Mouse (Mus musculus) kidney, postnatal 25 days (tissue): ENCODE data around the gene C1qtnf1.

Experiments
- DNase-seq, 2 experiments: peaks; one replicate each; pipeline ENCODE4 v3.0.0; 2021; ENCODE audit warnings: mixed read lengths in 2 of 2

Gene C1qtnf1

DNA sequence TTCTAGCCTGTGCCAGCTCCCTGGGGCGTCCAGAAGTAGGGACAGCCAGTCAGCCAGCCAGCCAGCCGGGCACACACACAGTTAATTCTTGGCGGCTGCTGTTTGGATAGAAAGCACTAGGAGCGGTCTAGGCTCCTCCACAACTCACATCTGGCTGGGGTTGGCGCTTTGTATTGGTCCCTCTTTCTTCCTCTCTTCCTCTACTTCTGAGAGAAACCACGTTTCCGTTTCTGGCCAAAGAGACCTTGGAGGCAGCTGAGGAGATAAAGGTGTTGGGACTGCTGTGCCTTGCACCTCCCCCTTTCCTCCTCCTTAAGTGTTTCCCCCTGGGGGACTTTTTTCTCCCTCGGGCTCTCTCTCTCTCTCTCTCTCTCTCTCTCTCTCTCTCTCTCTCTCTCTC is at the start of gene C1qtnf1:
Gene C1qtnf1, plus strand, starts transcription at position 218 of the 400 bp plus-strand sequence.
- no peak for DNase-seq

DNA sequence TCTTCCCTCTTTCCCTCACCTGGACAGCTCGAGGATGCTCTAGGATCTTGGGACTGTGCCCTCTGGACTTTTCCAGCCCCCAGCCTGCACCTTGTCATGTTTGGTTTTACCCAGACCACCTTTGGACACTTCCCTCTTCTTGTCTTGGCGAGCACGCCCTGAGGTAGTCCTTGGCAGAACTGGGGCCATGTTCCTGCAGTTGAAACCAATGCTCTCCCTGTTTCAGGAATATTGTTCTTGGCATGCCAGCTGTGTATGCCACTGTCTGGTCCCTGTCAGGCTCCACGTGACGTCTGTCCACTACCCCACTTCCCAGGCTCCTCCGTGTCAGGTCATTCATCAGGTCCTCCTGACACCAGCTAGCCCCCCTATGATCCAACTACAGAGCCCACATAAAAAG is 49.3 kb upstream of the C1qtnf1 start:
- peak in 1 of 2 experiments; percentile 27 for DNase-seq

DNA sequence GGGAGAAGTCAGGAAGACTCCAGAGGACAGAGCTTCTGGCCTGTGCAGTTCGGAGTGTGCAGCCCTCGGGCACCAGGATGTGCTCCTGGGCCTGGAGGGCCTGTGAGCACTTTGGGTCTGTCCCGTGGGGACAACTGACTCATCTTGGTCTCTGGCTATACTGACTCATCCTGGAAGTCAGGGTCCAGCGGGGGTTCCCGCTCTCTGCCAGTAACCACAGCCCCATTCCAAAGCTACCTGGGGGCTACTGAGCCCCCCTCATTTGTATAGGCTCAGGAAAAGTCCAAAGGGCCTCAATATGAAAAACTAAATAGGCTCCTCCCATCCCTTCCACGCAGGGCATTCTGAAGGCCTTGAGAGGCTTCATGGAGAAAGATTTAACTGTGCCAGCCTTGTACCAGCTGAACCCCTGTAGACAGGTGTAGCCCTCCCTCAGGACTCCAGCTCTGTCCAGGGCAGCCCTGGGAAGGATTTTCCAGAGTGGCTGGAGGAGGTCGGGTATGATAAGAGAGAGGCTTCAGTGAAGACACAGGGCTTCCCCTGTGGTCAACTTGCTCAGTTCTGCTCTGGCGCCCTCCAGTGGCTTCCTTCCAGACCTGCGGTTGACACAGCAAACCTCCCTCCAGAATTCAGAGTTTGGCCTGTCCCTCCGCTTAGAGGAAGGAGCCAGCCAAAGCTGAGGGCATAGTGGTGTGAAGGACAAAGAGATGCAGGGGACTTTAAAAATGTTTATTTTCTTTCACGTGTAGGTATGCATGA is 48.6 kb upstream of the C1qtnf1 start:
- DNase-seq: peak; percentile 84 to 89

DNA sequence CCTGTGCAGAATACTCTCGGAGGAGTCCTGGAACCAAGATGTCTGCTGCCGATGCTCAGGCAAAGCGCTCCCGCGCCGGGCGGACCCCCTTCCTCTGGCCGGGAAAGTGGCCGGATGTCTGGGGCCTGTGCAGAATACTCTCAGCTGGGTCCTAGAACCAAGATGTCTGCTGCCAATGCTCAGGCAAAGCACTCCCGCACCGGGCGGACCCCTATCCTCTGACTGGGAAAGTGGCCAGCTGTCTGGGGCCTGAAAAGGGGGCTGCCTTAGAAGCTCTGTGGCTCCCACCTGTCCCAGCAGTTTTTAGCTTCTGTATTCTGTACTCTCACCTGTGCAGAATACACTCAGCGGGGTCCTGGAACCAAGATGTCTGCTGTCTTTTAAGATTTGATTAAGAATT is 40.2 kb upstream of the C1qtnf1 start:
- peak in 1 of 2 experiments; percentile 28 for DNase-seq

DNA sequence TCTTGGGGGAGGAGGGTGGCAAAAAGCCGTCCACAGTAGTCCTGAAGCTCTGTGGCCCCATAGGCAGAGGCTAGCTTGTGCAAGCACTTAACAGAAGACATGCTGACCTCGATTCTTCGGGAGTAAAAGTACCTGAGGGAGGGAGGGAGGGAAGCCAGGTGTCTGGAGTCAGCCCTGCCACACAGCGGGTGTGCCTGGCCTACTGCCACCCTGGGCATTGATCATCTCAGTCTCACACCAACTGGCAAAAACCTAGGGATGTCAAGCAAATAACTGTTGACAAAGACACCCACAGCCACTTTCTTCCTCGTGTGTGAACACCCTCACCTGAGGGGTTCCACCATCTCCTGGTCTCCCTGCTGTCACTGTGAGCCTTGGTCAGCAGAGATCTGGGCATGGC is 34.0 kb upstream of the C1qtnf1 start:
- DNase-seq: peak in 1 of 2 experiments; percentile 15

DNA sequence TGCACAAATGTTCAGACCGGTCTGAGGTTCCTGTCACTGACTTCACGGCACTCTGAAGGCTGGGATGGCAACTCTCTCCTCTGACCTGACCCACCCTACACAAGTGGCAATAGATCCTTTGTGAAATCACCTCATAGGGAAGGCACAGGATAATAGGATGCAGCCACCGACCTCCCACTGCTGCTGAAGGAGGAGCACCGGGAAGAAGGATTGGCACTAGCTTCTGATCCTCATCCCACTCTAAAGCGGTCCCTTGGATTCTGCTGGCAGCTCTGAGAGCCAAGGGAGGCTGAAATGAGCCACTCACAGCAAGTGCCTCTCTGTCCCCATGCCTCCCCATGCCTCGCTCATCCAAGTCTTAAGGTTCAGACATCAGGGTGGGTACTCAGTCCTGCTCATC is 33.5 kb upstream of the C1qtnf1 start:
- peak in 1 of 2 experiments; percentile 9 for DNase-seq

DNA sequence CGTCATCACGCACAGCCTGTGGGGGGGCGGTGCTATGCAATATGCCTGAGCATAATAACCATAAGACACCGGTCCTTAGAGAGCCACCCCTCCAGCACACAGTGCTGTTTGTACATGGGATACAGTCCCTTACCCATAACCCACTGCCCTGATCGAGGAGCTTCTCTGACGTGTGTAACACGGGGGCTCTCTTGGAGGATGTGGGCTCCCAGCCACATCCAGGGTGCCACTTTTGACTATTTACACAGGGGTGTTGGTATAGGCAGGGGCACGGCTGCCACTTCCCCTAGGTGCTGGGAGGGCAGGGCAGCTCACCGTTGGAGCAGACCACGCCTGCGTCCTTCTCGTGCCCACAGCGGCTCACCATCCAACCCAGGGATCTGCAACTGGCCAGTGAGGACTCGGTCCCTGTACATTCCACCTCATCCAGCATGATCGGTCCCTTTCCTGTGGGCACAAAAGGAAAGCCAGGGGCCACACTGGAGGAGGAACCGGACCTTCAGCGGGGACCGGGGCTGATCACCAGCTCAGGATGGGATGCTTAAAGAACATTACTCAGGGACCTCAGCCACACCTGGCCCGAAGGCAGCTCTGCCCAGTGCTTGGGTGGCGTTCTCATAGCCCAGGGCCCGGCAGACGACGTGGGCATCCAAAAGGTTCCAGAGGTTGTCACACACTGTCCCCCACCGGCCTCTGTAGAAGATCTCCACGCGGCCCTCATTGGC is 30.0 kb upstream of the C1qtnf1 start:
- peak in 1 of 2 experiments; percentile 22 for DNase-seq

DNA sequence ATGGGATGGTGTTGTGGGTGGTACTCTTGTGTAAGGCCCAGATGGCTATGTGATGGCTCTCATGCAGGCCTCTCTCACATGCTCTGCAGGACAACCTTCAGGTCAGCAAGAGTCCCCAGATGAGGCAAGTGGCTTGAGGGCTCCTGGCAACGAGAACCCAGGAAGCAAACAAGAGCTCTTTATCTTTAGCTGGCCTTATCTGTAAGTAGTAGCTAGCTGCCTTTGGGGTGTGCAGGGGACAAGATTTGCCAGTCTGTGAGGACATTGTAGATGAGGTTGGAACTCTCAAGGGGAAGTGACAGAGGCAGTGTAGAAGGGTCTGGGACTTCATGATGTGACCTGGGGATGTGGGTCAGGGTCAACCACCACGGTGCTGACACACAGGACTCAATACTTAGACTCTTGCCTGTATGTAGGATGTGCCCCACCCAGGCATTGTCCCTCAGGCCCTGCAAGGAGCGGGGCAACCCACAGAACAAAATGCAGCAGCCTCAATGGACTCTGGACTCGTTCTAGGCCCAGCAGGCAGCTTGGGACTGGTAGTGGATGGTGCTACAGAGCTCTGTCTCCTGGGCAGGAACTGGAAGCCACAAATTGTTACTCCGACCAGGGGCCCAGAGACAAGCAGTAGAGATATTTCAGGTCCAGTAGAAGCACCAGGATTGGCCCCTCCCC is 28.0 kb upstream of the C1qtnf1 start:
- peak in 1 of 2 experiments; percentile 42 for DNase-seq

DNA sequence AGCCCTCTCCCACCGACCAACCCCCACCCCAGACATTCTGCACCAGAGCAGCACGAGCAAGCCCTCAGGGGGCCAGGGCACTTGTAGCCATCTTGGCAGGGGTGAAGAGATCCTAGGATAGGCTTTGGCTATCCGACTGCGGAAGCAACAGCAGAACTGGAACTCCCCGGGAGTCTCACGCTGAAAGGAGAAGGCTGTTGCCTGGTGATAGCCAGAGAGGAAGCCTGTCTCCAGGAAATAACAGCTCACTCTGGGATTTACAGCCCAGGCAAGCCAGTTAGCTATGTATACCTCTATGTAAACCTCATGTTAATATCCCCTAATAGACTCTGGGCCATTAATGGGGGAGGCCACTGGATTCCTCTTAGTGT is 27.5 kb upstream of the C1qtnf1 start:
- peak; percentile 45 to 63 for DNase-seq

DNA sequence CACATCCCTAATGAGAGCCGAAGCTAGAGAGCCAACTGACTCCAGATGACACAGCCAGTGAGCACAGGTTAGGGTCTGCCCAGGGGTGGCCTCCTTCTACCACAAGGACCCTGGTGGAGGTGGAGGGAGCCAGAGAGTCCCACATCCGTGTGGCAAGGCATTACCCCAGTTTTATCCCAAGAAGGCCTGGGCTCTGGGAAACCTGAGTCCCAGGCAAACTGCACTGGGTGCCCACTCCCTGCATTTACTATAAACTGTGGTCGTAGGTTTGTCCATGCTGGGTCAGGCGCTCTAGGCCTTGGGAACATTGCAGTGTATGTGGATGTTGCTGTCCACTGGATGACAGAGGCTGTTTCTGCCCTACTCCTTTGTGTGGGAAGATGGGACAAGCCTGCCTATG is 26.8 kb upstream of the C1qtnf1 start:
- peak in 1 of 2 experiments; percentile 40 for DNase-seq

DNA sequence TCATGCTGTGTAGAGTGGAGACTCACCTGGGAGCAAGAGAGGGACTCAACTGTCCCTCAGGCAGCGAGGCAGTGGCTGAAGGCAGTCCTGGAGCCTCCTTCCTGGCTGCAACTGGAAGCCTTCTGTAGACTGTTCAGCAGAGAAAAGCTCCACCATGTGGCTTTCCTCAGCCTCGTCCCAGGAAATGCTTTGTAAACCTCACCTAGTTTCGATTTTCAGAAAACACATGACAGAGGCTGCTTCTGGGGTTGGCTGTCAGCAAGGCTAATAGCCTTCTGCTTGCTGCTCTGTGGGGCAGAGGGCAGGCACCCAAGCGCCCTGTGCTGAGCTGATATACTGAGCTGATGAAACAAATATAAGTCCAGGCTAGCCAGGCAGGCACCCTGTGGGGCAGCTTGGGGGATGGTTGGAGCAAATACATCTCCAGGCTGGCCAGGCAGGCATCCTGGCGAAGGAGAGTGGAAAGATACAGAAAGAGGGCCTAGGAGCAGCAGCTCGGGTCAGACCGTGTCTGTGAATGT is 26.2 kb upstream of the C1qtnf1 start, which contains the start of gene Lgals3bp:
Gene Lgals3bp, minus strand, starts transcription at position 333 of the 521 bp plus-strand sequence.
- DNase-seq: peak; percentile 74 to 87

DNA sequence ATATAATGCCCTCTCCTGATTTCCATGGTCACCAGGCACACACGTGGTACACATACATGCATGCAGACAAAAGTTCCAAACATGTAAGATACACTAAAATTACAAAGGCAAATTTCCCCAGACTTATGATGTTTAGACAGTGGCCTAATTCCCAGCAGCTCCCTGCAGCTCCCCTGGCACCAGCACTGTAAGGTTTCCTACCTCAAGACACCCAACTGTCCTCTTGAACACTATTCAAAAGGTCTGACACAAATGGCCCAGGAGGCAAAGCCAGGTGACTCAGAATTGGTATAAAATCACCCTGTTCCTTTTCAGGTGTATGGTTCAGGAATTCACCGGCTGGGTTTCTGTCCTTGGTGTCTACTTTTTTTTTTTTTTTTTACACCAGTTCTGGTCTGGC is 24.8 kb upstream of the C1qtnf1 start:
- peak in 1 of 2 experiments; percentile 11 for DNase-seq

DNA sequence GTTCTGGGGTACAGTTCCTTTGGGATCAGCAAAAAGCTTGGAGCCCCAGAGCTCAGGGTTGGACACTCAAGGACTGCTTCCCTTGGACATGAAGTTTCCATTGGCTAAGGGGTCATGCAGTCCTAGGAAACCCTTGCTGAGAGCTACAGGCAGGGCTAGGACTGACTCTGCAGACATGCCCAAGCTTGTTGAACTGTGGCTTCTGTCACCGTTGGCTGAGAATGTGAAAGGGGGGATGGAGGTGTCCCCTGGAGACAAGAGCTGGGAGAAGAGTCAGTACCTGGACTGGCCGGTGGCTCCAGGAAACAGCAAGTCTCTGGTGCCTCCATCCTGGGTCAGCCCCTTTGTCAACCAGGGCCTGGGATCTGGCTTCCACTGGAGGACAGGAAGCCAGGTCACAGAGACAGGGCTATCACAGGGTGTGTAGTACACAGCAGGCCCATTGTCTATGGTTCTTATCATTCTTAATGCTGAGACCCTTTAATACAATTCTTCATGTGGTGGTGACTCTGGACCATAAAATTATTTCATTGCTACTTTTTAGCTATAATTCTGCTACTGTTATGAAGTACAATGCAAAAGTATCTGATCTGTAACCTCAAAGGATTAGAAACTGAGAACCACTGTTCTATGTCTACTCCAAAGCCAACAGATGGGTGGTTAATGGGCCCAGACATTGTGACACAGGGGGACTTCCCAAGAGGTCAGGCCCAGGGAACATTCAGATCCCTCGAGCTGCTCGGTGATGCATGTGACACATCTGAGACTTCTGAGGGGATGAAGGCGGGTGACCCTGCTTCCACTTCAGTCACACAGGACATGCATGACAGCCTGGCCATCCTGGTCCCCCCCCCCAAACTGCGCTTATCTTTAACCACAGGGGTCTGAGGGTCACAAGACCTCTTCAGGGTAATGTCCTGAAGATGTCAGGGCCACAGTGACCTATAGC is 23.8 kb upstream of the C1qtnf1 start:
- DNase-seq: peak in 1 of 2 experiments; percentile 51

DNA sequence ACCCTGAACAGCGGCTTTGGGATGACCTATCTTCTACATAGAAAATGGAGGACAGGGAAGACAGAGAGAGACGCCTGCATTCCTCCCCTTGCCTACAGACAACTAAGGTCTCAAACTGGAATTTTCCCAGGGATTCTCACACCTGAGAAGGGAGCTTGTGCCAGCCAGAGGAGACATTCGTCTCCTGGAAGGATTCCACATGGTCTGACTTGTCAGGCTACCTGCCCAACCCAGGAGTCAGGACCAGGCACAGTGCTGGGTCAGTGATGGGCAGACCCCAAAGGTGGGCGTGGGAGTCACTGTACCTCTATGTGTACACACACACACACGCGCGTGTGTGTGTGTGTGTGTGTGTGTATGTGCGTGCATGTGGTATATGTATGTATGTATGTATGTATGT is 22.7 kb upstream of the C1qtnf1 start:
- DNase-seq: peak in 1 of 2 experiments; percentile 24

DNA sequence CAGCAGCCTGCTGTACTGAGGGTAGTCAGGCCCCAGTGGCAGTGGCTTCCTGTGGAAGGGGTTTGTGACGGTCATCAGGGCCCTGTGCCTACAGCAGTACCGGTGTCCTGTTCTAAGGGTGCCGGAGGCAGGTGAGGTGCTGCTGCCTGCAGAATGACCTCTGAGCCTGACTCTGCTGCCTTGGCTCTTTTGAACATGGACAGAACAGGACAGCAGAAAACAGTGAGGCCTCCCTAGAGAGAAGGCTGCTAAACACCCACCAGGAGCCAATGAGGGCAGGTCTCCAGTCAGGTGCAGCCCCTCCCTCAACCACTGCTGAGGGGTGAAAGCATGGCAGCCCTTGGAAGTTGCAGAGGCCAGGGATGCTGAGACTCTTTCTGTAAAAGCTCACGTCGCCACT is 21.5 kb upstream of the C1qtnf1 start:
- DNase-seq: peak in 1 of 2 experiments; percentile 38

DNA sequence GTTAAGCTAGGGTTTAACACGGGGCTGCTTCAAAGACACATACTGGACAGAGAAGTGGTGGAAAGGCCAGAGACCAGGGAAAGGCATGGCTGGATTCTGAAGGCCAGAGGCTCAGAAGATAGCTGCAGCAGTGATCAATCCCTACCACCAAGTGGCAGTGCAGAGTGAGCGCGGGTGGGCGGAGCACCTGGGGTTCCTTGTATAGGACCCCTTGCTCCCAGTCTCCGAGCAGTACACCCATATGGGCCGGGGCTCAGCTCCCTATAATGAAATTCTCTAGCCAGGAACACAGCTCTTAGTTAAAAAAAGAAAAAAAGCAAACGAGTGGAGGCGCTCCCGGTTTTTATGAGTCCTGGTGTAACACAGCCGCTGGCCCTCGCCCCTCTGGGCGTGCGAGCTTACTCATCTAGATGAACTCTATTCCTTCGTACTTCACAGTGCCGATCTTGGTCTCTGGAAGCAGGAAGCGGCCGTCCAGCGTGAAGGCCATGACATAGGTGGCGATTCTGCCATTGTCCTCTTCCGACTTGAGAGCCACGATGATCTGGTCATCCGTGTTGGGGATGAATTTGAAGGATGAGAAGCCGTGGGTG is 20.6 kb upstream of the C1qtnf1 start:
- DNase-seq: peak; percentile 52 to 69

DNA sequence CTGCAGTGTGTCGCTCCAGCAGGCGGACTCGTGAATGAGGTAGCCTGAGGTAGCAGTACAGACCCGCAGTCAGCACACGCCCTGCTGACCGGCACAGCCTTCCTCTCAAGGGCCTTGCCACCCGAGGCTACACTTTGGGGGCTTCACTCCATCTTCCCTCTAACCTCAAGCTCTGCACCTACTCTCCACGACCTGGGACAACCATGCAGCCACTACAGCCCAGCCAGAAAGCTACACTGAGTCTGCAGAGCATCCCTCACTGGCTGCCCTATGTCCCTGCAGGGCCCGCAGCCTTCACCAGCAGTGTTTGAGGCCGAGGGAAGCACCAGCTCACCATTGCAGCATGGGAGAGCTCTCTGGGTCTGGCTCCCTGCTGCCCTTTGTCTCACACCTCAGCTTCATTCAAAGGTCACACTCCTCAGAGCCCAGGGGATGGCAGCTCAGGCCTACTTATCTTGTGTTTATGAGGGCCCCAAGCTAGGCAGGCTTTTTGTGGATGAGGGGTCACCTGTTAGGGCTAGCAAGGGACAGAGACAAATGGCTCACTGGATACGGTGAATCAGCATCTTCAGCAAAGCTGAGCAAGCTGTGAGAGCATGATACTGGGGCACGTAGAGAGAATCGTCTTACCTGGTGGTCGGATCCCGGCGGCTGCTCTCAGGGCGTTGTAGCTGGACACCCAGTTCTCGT is 19.8 kb upstream of the C1qtnf1 start:
- peak in 1 of 2 experiments; percentile 46 for DNase-seq

DNA sequence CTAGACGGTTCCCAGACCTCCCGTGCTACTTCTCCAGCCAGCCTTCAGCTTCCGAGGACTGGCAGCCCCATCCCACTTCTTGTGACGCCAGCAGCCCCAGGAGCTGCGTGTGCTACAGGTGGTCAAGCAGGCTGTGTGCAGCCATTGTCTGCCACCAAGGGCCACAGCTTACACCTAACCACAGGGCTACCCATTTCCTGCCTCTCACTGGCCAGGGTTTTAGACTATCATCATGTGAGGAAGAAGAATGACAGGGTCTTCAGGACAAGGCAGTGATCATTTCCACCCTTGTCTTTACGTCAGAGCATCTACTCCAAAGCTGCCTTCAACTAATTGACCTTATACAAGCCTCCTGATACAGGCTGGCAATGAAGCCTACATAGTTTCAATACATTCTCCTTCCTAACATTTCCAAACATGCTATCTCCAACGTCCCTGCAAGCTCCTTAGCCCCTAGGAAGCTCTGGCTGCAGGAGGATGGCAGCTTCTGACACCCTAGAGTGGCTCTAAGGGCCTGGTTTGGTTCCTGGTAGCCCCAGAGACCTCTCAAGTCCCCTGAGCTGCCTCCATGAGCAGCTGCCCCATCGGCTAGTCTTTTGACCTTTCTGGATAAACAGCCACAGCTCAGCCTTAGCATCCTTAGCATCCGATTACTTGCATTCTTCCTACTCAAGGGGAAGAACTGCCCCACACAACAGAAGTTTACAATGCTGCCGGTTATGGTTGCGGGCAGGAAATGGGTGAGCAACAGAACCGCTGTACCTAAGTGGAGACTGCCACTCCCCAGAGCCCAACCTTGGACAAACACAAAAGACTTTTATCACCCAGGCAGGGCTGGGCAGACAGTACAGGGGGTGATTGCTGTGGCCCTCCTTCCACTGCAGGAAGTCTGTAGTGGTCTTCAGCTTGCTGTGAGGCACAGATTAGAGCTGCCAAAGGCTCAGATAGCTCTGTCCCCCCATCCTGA is 18.6 kb upstream of the C1qtnf1 start:
- DNase-seq: no peak

DNA sequence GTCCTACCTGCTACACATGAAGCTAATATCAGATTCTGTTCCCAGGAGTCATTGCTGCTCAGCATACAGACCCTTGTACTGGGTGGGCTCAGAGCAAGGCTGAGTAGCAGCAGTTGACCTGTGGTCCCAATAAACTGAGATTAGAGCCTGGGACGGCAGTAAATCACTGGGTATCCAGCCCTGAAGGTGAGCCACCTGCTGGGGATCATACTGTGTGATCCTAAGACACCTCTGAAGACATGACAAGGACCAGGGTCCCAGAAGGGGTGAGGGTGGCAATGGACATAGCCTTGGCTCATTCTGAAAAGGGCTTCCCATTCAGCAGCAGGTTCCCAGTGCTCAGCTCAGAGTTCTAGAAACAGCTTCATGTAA is 17.9 kb upstream of the C1qtnf1 start:
- DNase-seq: no peak

DNA sequence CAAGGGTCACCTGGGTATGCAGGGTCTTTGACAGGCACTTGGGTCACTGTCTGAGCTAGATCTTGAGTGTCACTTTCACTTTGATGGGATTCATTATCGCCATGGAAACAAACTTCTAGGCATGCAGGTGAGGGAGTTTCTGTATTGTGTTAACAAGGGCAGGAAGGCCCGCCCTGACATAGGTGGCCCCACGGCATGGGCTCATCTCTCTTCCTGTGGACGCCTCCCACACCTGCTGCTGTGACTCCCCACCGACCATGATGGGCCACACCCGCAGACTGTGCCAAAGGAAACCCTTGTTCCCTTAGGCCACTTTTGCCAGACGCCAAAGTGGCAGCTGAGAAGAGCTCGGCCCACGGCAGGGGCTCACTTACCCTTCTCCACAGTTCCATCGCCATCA is 17.5 kb upstream of the C1qtnf1 start:
- DNase-seq: no peak
